Mouse (Mus musculus) liver, adult 2 months (tissue): ENCODE measurements around the gene Neurod1.

Experiments
- CTCF ChIP-seq: fragments of 200-500 bp; IDR thresholded peaks from 2 replicates; pipeline ENCODE4 v1.5.1; 2011; ENCODE audit warnings: low read depth, low read length, control low read depth
- POLR2A ChIP-seq: fragments of 200-500 bp; IDR thresholded peaks from 2 replicates; pipeline ENCODE4 v1.6.1; 2011; ENCODE audit warnings: low read length, control low read depth; ENCODE audit not compliant: insufficient read depth; ENCODE audit errors: extremely low read depth

DNA sequence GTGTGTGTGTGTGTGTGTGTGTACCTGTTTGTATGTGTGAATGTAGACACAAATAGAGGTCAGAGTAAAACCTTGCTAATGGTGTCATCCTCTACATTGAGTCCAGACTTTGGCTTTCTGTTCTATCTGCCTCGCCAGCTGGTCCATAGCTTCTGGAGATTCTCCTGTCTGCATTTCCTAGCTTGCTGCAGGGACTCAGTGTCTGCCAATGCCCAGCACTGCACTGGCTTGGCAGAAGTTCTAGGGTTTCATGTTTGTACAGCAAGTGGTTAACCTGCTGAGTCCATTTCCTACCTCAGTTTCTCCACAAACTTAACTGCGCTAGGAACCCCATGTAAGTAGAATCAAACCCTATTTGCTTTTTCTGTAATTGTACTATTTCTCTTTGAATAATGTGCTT is 26.0 kb upstream of the Neurod1 start:
- TF ChIP-seq CTCF = no peak
- TF ChIP-seq POLR2A = no peak
